Mouse (Mus musculus): ENCODE measurements around the gene 2310034G01Rik.

Gene 2310034G01Rik

DNA sequence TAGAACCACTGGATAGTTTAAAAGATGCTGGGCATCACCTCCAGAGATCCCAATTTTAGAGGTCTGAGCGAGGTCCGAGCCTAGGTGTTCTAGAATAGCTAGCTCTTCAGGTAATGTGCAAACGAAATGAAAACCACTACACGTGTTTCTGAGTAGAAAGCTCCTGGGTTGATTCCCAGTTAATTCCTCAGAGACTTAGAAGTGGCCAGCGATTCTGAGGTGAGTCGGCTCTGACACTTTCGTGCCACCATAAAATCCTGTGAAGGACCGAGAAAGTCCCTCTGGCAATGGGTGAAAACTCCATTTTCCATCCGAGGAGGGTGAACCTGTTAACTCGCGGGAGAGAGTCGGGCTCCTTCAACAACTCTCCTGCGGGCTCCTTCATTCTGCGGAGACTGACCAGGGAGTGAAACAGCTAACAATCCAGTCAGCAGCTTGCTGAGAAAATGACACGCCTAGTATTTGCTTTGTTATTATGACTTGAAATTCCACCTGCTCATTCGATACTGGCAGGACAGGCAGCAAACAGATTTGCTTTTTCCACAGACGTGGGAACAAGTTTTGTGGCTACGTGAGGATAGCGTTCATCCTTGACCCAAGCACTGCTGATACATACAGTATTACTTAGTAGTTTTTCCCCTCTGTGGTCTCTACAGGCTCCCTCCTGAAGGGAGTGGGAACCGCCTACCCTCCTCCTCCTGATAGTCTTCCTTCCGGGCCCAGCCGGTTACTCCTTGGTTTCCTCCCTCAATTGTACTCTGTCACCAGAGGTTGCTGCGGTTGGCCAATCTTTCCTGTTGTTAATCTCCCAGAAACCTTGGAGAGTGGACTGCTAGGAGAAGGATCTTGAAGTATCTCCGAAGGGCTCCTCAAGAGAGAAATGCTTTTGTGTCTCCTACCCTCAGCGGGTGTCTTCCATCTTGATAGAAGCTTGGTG, 7.5 kb upstream of the 2310034G01Rik start:
- no peak for DNase-seq (ENCODE audit: low read depth)

- DNase-seq (ENCODE audit: low read depth): peak; percentile 85
These were observed 6.6 kb upstream of the 2310034G01Rik start for GRCm38 (mm10) chr19:46356701-46357138.

GRCm38 (mm10) chr19:46349550-46349949, 552 bp downstream of the 2310034G01Rik start:
- DNase-seq (ENCODE audit: low read depth): no peak

DNA sequence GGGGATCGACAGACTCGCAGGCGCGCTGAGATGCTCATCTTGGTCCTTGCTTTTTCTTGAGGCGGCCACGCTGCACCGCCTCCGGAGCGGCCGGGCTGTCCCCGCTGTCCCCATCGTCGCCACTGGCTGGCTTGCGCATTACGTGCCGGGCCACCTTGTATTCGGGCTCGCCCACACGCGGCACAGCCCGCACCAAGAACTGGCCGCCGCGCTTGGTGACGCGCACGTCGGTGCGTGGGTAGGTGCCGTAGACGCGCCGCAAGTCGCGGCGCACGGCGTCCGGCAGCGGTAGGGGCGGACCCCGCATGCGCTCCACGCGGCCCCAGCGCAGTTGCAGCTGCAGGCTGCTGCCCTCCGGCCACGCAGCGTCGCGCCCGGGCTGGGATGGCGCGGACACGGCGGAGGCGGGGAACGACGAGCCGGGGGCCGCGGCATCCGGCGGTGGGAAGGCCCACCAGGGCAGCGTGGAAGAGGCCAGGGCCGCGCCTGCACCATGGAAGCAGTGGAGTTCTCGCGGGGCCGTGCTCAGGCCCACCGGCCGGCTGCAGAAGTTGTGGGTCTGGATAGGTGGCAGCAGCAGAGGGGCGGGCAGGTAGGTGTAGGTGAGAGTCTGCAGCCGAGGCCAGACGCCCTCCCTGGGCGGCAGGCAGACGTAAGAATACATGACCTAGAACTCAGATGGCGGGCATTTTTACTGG, 1.2 kb downstream of the 2310034G01Rik start:
- DNase-seq (ENCODE audit: low read depth): no peak

- DNase-seq (ENCODE audit: low read depth): no peak
These were observed 2.0 kb downstream of the 2310034G01Rik start for GRCm38 (mm10) chr19:46347936-46348668.

GRCm38 (mm10) chr19:46347146-46347545, 3.0 kb downstream of the 2310034G01Rik start:
- no peak for DNase-seq (ENCODE audit: low read depth)

DNA sequence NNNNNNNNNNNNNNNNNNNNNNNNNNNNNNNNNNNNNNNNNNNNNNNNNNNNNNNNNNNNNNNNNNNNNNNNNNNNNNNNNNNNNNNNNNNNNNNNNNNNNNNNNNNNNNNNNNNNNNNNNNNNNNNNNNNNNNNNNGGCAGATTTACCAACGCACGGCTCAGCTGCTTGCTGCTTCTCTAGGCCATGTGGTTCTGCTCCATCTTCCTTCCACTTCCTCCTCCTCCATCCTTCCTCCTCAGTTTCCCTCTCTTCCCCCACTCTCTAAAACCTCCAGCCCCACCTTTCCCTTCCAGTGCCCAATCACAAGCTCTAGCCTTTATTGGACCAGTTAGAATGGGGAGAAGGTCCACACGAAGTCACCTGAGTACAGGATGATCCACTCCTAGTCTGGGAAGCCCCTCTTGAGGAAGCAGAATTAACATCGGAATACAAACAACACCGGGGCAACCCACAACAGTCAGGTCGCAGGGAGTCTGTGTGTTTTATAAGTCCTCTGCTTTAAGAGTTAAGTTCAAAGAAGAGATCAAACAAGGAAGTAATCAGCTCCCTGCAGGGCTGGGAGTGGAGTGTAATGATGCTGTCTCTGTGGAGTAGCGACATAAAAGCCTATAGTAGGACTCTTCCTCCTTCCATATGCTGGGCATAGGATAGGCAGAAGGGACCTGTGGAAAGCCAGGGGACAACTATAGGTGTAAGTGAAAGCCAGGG, 5.2 kb downstream of the 2310034G01Rik start:
- no peak for DNase-seq (ENCODE audit: low read depth)

DNA sequence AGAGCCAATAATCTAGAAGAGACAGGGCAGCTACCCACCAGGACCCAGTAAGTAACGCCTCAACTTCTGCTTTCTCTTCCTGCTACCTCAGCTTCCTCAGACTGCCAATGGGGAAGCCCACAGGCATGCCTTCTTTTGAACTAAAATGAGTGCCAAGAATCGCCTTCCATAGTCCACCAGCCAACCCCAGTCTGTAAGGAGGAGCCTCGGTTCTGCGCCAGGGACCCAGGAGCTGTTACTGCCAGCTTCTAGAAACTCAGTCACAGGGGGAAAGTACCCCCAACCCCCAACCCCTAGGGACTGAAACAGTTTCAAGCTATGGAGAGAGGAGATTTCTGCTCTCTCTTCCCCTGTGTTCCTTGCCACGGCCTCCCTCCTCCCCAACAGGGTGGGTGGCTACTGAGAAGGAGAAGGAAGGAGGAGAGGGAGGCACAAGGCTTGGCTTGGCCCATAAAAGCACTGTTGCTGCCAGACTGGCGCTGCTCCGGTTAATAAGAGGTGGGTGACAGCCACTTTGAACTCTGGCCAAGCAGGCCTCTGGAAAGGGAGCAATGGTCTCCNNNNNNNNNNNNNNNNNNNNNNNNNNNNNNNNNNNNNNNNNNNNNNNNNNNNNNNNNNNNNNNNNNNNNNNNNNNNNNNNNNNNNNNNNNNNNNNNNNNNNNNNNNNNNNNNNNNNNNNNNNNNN, 10.7 kb downstream of the 2310034G01Rik start:
- DNase-seq (ENCODE audit: low read depth): no peak

DNA sequence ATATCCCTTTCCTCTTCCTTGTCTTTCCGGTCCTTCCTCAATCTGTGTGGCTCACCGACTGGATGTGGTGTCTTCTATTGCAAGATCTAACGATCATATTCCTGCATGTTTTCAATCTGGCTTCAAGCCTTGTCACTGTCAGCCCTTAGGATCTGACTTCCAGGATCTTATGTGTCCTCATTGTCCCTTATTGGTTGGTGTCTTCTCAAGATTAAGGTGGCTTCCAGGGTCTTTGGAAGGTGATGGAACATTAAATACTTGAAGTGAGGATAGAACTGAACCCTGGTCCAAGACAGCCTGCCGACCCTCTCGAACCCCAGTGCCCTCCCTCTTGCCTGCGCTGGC, 11.2 kb downstream of the 2310034G01Rik start:
- DNase-seq (ENCODE audit: low read depth): no peak

- peak; percentile 98 for DNase-seq (ENCODE audit: low read depth)
These were observed 11.7 kb downstream of the 2310034G01Rik start, which contains the start of gene Cuedc2 for GRCm38 (mm10) chr19:46338331-46338936. TSS of gene Cuedc2 (minus strand) at chr19:46338702.

DNA sequence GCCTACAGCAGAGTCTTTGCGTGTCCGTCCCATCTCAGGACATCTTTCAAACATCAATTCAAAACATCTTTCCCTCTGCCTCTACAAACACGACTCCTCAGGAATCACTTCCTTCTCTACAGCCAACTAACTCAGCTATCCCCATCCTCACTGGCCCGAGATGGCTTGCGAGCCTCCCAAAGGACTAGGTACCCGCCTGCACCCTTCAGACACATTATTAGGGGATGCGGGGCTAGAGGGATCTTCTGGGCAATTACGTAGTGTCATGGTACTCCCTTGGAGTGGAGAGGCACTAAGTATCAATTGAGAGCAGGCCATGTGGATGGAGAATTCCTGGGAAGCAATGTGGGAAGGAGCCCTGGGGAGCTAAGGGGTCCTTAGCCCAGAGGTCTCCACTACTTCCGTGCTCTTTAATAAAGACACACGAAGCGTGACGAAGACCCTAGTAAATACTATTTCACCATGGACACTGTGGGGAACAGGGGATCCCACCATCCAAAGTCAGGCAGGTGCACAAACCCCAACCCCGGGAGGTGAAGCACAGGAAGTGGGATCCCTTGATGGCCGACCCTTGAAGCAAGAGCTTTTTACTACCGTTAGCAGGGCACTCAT, 12.3 kb downstream of the 2310034G01Rik start:
- no peak for DNase-seq (ENCODE audit: low read depth)

- DNase-seq (ENCODE audit: low read depth): no peak
These were observed 16.2 kb downstream of the 2310034G01Rik start for GRCm38 (mm10) chr19:46333906-46334305.

- no peak for DNase-seq (ENCODE audit: low read depth)
These were observed 17.3 kb downstream of the 2310034G01Rik start for GRCm38 (mm10) chr19:46332721-46333339.

DNA sequence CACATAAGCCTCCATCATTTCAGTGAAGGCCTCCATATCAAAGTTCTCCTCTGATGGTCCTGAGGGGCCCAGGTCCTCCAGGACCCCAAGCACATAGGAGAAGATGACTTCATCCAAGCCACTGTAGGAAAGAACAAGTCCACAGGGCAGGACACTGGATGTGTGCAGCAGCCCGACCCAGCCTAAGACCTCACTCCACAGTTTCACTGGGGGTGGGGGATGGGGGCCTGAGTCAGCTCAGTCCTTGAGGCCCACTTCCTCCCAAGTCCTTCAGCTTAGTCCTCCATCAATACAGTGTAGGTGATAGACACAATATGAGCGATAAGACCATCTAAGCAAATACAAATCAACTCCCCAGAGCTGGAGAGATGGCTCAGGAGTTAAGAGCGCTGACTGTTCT, 18.2 kb downstream of the 2310034G01Rik start:
- DNase-seq (ENCODE audit: low read depth): no peak

GRCm38 (mm10) chr19:46331326-46331725, 18.8 kb downstream of the 2310034G01Rik start:
- DNase-seq (ENCODE audit: low read depth): no peak

DNA sequence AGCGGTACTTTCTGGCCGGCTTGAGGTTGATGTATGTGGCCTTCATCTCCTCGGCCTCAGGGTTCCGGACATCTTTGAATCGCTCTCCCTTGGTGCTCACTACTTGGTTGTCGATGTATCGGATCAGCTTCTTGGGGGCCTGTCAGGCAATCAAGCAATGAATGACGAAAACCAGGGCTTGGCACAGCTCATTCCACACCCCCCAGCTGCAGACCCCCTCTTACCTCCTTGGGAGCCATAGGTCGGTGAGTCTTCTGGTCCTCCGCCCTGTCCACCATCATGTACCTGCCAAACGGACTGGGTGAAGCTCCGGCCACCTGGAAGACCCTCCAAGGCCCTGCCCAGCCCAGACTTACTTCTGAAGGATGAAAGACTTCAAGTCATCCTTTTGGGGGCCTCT, 19.4 kb downstream of the 2310034G01Rik start:
- no peak for DNase-seq (ENCODE audit: low read depth)

DNA sequence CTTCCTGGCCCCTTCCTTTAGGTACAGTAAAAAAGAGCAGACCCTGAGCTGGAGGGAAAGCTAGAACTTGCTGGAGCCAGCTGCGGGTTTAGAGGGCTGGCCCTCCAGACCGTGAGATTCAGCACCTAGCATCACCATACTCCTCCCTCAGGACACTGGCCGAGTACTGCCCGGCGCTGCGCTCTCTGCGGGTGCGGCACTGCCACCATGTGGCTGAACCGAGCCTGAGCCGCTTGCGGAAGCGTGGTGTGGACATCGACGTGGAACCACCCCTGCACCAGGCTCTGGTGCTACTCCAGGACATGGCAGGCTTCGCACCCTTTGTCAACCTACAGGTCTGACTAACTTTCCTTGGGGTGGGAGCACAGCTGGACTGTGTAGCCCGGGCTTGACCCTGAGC, 20.2 kb downstream of the 2310034G01Rik start:
- peak; percentile 58 for DNase-seq (ENCODE audit: low read depth)

DNA sequence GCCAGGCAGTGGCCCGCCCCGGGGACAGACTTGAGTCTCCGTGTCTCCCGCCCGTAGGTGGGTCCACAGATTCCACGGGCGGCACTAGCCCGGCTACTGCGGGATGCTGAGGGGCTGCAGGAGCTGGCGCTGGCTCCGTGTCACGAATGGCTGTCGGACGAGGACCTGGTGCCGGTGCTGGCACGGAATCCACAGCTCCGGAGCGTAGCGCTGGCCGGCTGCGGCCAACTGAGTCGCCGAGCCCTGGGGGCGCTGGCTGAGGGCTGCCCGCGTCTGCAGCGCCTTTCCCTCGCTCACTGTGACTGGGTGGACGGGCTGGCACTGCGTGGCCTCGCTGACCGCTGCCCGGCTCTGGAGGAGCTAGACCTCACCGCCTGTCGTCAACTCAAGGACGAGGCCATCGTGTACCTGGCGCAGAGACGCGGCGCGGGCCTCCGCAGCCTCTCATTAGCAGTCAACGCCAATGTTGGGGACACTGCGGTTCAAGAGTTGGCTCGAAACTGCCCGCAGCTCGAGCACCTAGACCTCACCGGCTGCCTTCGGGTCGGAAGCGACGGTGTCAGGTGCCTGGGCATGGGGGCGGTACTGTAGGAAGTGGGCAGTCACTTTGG, 21.0 kb downstream of the 2310034G01Rik start:
- no peak for DNase-seq (ENCODE audit: low read depth)

All from c-Kit-positive CD71-positive TER-119-negative erythroid progenitor cells, embryonic 14.5 days (primary cell).